Mouse (Mus musculus): ENCODE data around the gene Dot1l. TPM values are rescaled to one million over a fixed set of nuclear protein-coding genes. Genes with fewer than 3 reads are reported as not detected.
A peak's percentile ranks its signal among the peaks of the same experiment; 100 is the strongest.

Gene Dot1l
- total RNA-seq, 2 experiments from 2014 or later, result 19.9 to 23.1 TPM

- peak; percentile 99 for TF ChIP-seq CTCF (IDR thresholded peaks at IDR 0.05)
- intact Hi-C loops (cut with DNase I), result loop anchor here (1.0 to 5.0 kb wide), 4 partner anchors 27 to 245 kb away; partner anchors contain the start of gene Amh
- DNase-seq, result peak; percentile 86
- Histone ChIP-seq H3K27ac (no peak overlapping the region), H3K4me3 (no peak overlapping the region)
These were observed 7.6 kb upstream of the Dot1l start for GRCm38 (mm10) chr10:80747410-80747809.

- intact Hi-C loops (cut with DNase I), result loop anchor here (5.0 kb wide), 2 partner anchors 59 to 244 kb away; partner anchors contain the start of gene Amh
- no peak for TF ChIP-seq CTCF (IDR thresholded peaks at IDR 0.05)
- peak; percentile 66 for DNase-seq
- no peak overlapping the region for H3K4me3 ChIP-seq
- no peak overlapping the region for H3K27ac ChIP-seq
These were observed 6.4 kb upstream of the Dot1l start for GRCm38 (mm10) chr10:80748609-80749008.

GRCm38 (mm10) chr10:80751188-80751832 lies 3.7 kb upstream of the Dot1l start:
- TF ChIP-seq CTCF (IDR thresholded peaks at IDR 0.05), result peak; percentile 67
- H3K4me3 ChIP-seq, result peak overlapping the region; percentile 69
- H3K27ac ChIP-seq, result peak overlapping the region; percentile 98
- peak; percentile 87 for DNase-seq
- intact Hi-C loops (cut with DNase I), result no loop called here

GRCm38 (mm10) chr10:80752079-80752625 lies 2.9 kb upstream of the Dot1l start:
- TF ChIP-seq CTCF (IDR thresholded peaks at IDR 0.05), result no peak
- intact Hi-C loops (cut with DNase I), result no loop called here
- peak overlapping the region; percentile 98 for H3K27ac ChIP-seq
- peak; percentile 88 for DNase-seq
- peak overlapping the region; percentile 69 for H3K4me3 ChIP-seq

- H3K4me3 ChIP-seq, result peak overlapping the region; percentile 92
- peak overlapping the region; percentile 98 for H3K27ac ChIP-seq
- no peak for TF ChIP-seq CTCF (IDR thresholded peaks at IDR 0.05)
- intact Hi-C loops (cut with DNase I), result loop anchor here (2.0 kb wide), 1 partner anchor 19 kb away; no protein-coding TSS in a partner anchor
- no peak for DNase-seq
These were observed 447 bp downstream of the Dot1l start for GRCm38 (mm10) chr10:80755291-80756015.

- DNase-seq, result no peak
- peak overlapping the region; percentile 98 for H3K27ac ChIP-seq
- peak overlapping the region; percentile 92 for H3K4me3 ChIP-seq
- intact Hi-C loops (cut with DNase I), result loop anchor here (2.0 kb wide), 1 partner anchor 19 kb away; no protein-coding TSS in a partner anchor
- peak; percentile 30; the same call in 1 of the 2 replicates for TF ChIP-seq CTCF (IDR thresholded peaks at IDR 0.05)
These were observed 1.1 kb downstream of the Dot1l start for GRCm38 (mm10) chr10:80756099-80756498.

GRCm38 (mm10) chr10:80756509-80756908 lies 1.5 kb downstream of the Dot1l start:
- intact Hi-C loops (cut with DNase I), result loop anchor here (2.0 kb wide), 1 partner anchor 18 kb away; no protein-coding TSS in a partner anchor
- TF ChIP-seq CTCF (IDR thresholded peaks at IDR 0.05), result no peak
- no peak for DNase-seq
- Histone ChIP-seq H3K27ac (peak overlapping the region; percentile 98), H3K4me3 (peak overlapping the region; percentile 92)

- Histone ChIP-seq H3K4me3 (peak overlapping the region; percentile 92), H3K27ac (peak overlapping the region; percentile 98)
- intact Hi-C loops (cut with DNase I), result loop anchor here (2.0 kb wide), 1 partner anchor 18 kb away; no protein-coding TSS in a partner anchor
- TF ChIP-seq CTCF (IDR thresholded peaks at IDR 0.05), result no peak
- no peak for DNase-seq
These were observed 2.0 kb downstream of the Dot1l start for GRCm38 (mm10) chr10:80756967-80757366.

- intact Hi-C loops (cut with DNase I), result loop anchor here (2.0 kb wide), 1 partner anchor 17 kb away; no protein-coding TSS in a partner anchor
- peak; percentile 94 for DNase-seq
- Histone ChIP-seq H3K4me3 (peak overlapping the region; percentile 92), H3K27ac (peak overlapping the region; percentile 98)
- TF ChIP-seq CTCF (IDR thresholded peaks at IDR 0.05), result peak; percentile 75
These were observed 2.7 kb downstream of the Dot1l start for GRCm38 (mm10) chr10:80757717-80758116.

GRCm38 (mm10) chr10:80758651-80759050 lies 3.6 kb downstream of the Dot1l start:
- peak; percentile 59 for DNase-seq
- intact Hi-C loops (cut with DNase I), result no loop called here
- Histone ChIP-seq H3K4me3 (peak overlapping the region; percentile 0; the same call in 1 of the 2 replicates), H3K27ac (peak overlapping the region; percentile 98)
- no peak for TF ChIP-seq CTCF (IDR thresholded peaks at IDR 0.05)

- intact Hi-C loops (cut with DNase I), result no loop called here
- DNase-seq, result no peak
- Histone ChIP-seq H3K27ac (peak overlapping the region; percentile 98), H3K4me3 (no peak overlapping the region)
- no peak for TF ChIP-seq CTCF (IDR thresholded peaks at IDR 0.05)
These were observed 5.9 kb downstream of the Dot1l start for GRCm38 (mm10) chr10:80760596-80761524.

GRCm38 (mm10) chr10:80761821-80762220 lies 6.8 kb downstream of the Dot1l start:
- peak overlapping the region; percentile 98 for H3K27ac ChIP-seq
- no peak for DNase-seq
- intact Hi-C loops (cut with DNase I), result no loop called here
- H3K4me3 ChIP-seq, result no peak overlapping the region
- no peak for TF ChIP-seq CTCF (IDR thresholded peaks at IDR 0.05)
